Mouse (Mus musculus) erythroblast, embryonic 14.5 days (primary cell): Measurements from ENCODE around the gene Tspan9.

Experiments
- GATA1 ChIP-seq: IDR thresholded peaks from 2 replicates; pipeline ENCODE4 v1.6.1; 2012; ENCODE audit warnings: low read length, inconsistent platforms, mixed read lengths
- TAL1 ChIP-seq: IDR thresholded peaks from 3 replicates; pipeline ENCODE4 v1.6.1; 2012; ENCODE audit warnings: low read length, inconsistent platforms, mixed read lengths

DNA sequence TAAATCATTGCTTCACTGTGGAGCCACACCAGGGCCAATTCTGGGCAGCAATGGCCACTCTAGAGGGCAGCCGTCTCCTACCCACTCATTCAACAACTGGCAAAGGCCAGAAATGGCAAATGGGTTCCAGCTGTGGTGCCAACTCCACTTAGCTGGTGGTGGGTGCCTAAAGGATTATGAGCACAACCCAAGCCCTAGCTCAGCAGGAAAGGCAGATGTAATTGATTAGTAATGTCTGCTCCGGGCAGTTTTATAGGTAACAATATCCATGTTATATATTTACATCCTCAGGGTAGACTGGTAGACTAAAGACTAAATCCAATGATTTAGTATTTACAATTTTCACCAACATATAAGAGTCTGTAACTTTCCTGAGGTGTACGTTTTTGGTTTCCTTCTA lies 6.7 kb downstream of the Tspan9 start:
- no peak for TF ChIP-seq GATA1
- TF ChIP-seq TAL1, result no peak
